Mouse (Mus musculus): ENCODE data around the gene Pidd1. TPM values are rescaled to one million over a fixed set of nuclear protein-coding genes. Genes with fewer than 3 reads are reported as not detected.

Gene Pidd1
- polyA plus RNA-seq (2014; fragmentation: Illumina TruSeq; extraction: RNeasy Lipid Tissue Mini Kit (QIAGEN cat#74804); ENCODE audit: low read depth, low replicate concordance), result 1.4 TPM

GRCm38 (mm10) chr7:141443828-141444237 lies at the start of gene Pidd1:
Pidd1 (minus strand) TSS chr7:141444025.

GRCm38 (mm10) chr7:141475011-141475804 lies 31.4 kb upstream of the Pidd1 start, which contains the start of the genes Polr2l and Tspan4:
Polr2l (minus strand) TSS chr7:141475132.
Tspan4 (plus strand) TSS chr7:141475240.

GRCm38 (mm10) chr7:141467230-141468030 lies 23.6 kb upstream of the Pidd1 start, which contains the start of gene Cd151:
Cd151 (plus strand) TSS chr7:141467392.

GRCm38 (mm10) chr7:141460391-141461113 lies 16.7 kb upstream of the Pidd1 start, which contains the start of gene Cracr2b:
Cracr2b (plus strand) TSS chr7:141461094.

GRCm38 (mm10) chr7:141454967-141455551 lies 11.2 kb upstream of the Pidd1 start, which contains the start of gene Pnpla2:
Pnpla2 (plus strand) TSS chr7:141455198.

GRCm38 (mm10) chr7:141447110-141447991 lies 3.5 kb upstream of the Pidd1 start, which contains the start of gene Rplp2:
Rplp2 (plus strand) TSS chr7:141447370.

GRCm38 (mm10) chr7:141437178-141438120 lies 6.4 kb downstream of the Pidd1 start, which contains the start of gene Slc25a22:
Slc25a22 (minus strand) TSS chr7:141437892.

GRCm38 (mm10) chr7:141429310-141429709 lies 14.5 kb downstream of the Pidd1 start, which contains the start of gene Cend1:
Cend1 (minus strand) TSS chr7:141429491.

GRCm38 (mm10) chr7:141413809-141414584 lies 29.8 kb downstream of the Pidd1 start, which contains the start of gene Gatd1:
Gatd1 (minus strand) TSS chr7:141414136.

GRCm38 (mm10) chr7:141391625-141392551 lies 51.9 kb downstream of the Pidd1 start, which contains the start of gene Taldo1:
Taldo1 (plus strand) TSS chr7:141392199.

Other genes with a start within 250 kb of the Pidd1 start
- 2.6 TPM for gene Lrrc56, start 249.9 kb downstream of the Pidd1 start, polyA plus RNA-seq (2014; fragmentation: Illumina TruSeq; extraction: RNeasy Lipid Tissue Mini Kit (QIAGEN cat#74804); ENCODE audit: low read depth, low replicate concordance)
- gene Lmntd2, start 229.9 kb downstream of the Pidd1 start, polyA plus RNA-seq (2014; fragmentation: Illumina TruSeq; extraction: RNeasy Lipid Tissue Mini Kit (QIAGEN cat#74804); ENCODE audit: low read depth, low replicate concordance), result not detected
- 0.39 TPM for gene Rassf7, start 228.2 kb downstream of the Pidd1 start, polyA plus RNA-seq (2014; fragmentation: Illumina TruSeq; extraction: RNeasy Lipid Tissue Mini Kit (QIAGEN cat#74804); ENCODE audit: low read depth, low replicate concordance)
- gene Phrf1, start 215.2 kb downstream of the Pidd1 start, polyA plus RNA-seq (2014; fragmentation: Illumina TruSeq; extraction: RNeasy Lipid Tissue Mini Kit (QIAGEN cat#74804); ENCODE audit: low read depth, low replicate concordance), result 22.9 TPM
- 10.7 TPM for gene Irf7, start 177.5 kb downstream of the Pidd1 start, polyA plus RNA-seq (2014; fragmentation: Illumina TruSeq; extraction: RNeasy Lipid Tissue Mini Kit (QIAGEN cat#74804); ENCODE audit: low read depth, low replicate concordance)
- not detected for gene Cdhr5, start 167.2 kb downstream of the Pidd1 start, polyA plus RNA-seq (2014; fragmentation: Illumina TruSeq; extraction: RNeasy Lipid Tissue Mini Kit (QIAGEN cat#74804); ENCODE audit: low read depth, low replicate concordance)
- not detected for gene Sct, start 164.9 kb downstream of the Pidd1 start, polyA plus RNA-seq (2014; fragmentation: Illumina TruSeq; extraction: RNeasy Lipid Tissue Mini Kit (QIAGEN cat#74804); ENCODE audit: low read depth, low replicate concordance)
- gene Drd4, start 152.0 kb downstream of the Pidd1 start, polyA plus RNA-seq (2014; fragmentation: Illumina TruSeq; extraction: RNeasy Lipid Tissue Mini Kit (QIAGEN cat#74804); ENCODE audit: low read depth, low replicate concordance), result not detected
- 17.7 TPM for gene Deaf1, start 116.3 kb downstream of the Pidd1 start, polyA plus RNA-seq (2014; fragmentation: Illumina TruSeq; extraction: RNeasy Lipid Tissue Mini Kit (QIAGEN cat#74804); ENCODE audit: low read depth, low replicate concordance)
- 27.8 TPM for gene Tmem80, start 116.3 kb downstream of the Pidd1 start, polyA plus RNA-seq (2014; fragmentation: Illumina TruSeq; extraction: RNeasy Lipid Tissue Mini Kit (QIAGEN cat#74804); ENCODE audit: low read depth, low replicate concordance)
- 4.6 TPM for gene Eps8l2, start 105.1 kb downstream of the Pidd1 start, polyA plus RNA-seq (2014; fragmentation: Illumina TruSeq; extraction: RNeasy Lipid Tissue Mini Kit (QIAGEN cat#74804); ENCODE audit: low read depth, low replicate concordance)
- 127 TPM for gene Taldo1, start 51.8 kb downstream of the Pidd1 start, polyA plus RNA-seq (2014; fragmentation: Illumina TruSeq; extraction: RNeasy Lipid Tissue Mini Kit (QIAGEN cat#74804); ENCODE audit: low read depth, low replicate concordance)
- 15.8 TPM for gene Gatd1, start 29.9 kb downstream of the Pidd1 start, polyA plus RNA-seq (2014; fragmentation: Illumina TruSeq; extraction: RNeasy Lipid Tissue Mini Kit (QIAGEN cat#74804); ENCODE audit: low read depth, low replicate concordance)
- gene Cend1, start 14.5 kb downstream of the Pidd1 start, polyA plus RNA-seq (2014; fragmentation: Illumina TruSeq; extraction: RNeasy Lipid Tissue Mini Kit (QIAGEN cat#74804); ENCODE audit: low read depth, low replicate concordance), result 2.8 TPM
- 48.3 TPM for gene Slc25a22, start 6.1 kb downstream of the Pidd1 start, polyA plus RNA-seq (2014; fragmentation: Illumina TruSeq; extraction: RNeasy Lipid Tissue Mini Kit (QIAGEN cat#74804); ENCODE audit: low read depth, low replicate concordance)
- 735 TPM for gene Rplp2, start 3.3 kb upstream of the Pidd1 start, polyA plus RNA-seq (2014; fragmentation: Illumina TruSeq; extraction: RNeasy Lipid Tissue Mini Kit (QIAGEN cat#74804); ENCODE audit: low read depth, low replicate concordance)
- gene Pnpla2, start 11.2 kb upstream of the Pidd1 start, polyA plus RNA-seq (2014; fragmentation: Illumina TruSeq; extraction: RNeasy Lipid Tissue Mini Kit (QIAGEN cat#74804); ENCODE audit: low read depth, low replicate concordance), result 449 TPM
- 35.1 TPM for gene Cracr2b, start 17.1 kb upstream of the Pidd1 start, polyA plus RNA-seq (2014; fragmentation: Illumina TruSeq; extraction: RNeasy Lipid Tissue Mini Kit (QIAGEN cat#74804); ENCODE audit: low read depth, low replicate concordance)
- 248 TPM for gene Cd151, start 23.4 kb upstream of the Pidd1 start, polyA plus RNA-seq (2014; fragmentation: Illumina TruSeq; extraction: RNeasy Lipid Tissue Mini Kit (QIAGEN cat#74804); ENCODE audit: low read depth, low replicate concordance)
- 55.2 TPM for gene Polr2l, start 31.1 kb upstream of the Pidd1 start, polyA plus RNA-seq (2014; fragmentation: Illumina TruSeq; extraction: RNeasy Lipid Tissue Mini Kit (QIAGEN cat#74804); ENCODE audit: low read depth, low replicate concordance)
- gene Tspan4, start 31.2 kb upstream of the Pidd1 start, polyA plus RNA-seq (2014; fragmentation: Illumina TruSeq; extraction: RNeasy Lipid Tissue Mini Kit (QIAGEN cat#74804); ENCODE audit: low read depth, low replicate concordance), result 27.8 TPM
- gene Chid1, start 95.8 kb upstream of the Pidd1 start, polyA plus RNA-seq (2014; fragmentation: Illumina TruSeq; extraction: RNeasy Lipid Tissue Mini Kit (QIAGEN cat#74804); ENCODE audit: low read depth, low replicate concordance), result 27.4 TPM
- 33.0 TPM for gene Ap2a2, start 118.1 kb upstream of the Pidd1 start, polyA plus RNA-seq (2014; fragmentation: Illumina TruSeq; extraction: RNeasy Lipid Tissue Mini Kit (QIAGEN cat#74804); ENCODE audit: low read depth, low replicate concordance)
- not detected for gene Muc6, start 211.3 kb upstream of the Pidd1 start, polyA plus RNA-seq (2014; fragmentation: Illumina TruSeq; extraction: RNeasy Lipid Tissue Mini Kit (QIAGEN cat#74804); ENCODE audit: low read depth, low replicate concordance)
- not detected for gene Muc2, start 246.3 kb upstream of the Pidd1 start, polyA plus RNA-seq (2014; fragmentation: Illumina TruSeq; extraction: RNeasy Lipid Tissue Mini Kit (QIAGEN cat#74804); ENCODE audit: low read depth, low replicate concordance)

Data from heart, adult 10 weeks (tissue).